Mouse (Mus musculus) frontal cortex, postnatal 36 days (tissue): Measurements from ENCODE around the gene Foxo1.
A peak's percentile ranks its signal among the peaks of the same experiment; 100 is the strongest.

ENCODE experiments used
- DNase-seq, 2 experiments: peaks; one replicate each; pipeline ENCODE4 v3.0.0; 2022; ENCODE audit warnings: low spot score in 2 of 2

The Foxo1 gene

DNA sequence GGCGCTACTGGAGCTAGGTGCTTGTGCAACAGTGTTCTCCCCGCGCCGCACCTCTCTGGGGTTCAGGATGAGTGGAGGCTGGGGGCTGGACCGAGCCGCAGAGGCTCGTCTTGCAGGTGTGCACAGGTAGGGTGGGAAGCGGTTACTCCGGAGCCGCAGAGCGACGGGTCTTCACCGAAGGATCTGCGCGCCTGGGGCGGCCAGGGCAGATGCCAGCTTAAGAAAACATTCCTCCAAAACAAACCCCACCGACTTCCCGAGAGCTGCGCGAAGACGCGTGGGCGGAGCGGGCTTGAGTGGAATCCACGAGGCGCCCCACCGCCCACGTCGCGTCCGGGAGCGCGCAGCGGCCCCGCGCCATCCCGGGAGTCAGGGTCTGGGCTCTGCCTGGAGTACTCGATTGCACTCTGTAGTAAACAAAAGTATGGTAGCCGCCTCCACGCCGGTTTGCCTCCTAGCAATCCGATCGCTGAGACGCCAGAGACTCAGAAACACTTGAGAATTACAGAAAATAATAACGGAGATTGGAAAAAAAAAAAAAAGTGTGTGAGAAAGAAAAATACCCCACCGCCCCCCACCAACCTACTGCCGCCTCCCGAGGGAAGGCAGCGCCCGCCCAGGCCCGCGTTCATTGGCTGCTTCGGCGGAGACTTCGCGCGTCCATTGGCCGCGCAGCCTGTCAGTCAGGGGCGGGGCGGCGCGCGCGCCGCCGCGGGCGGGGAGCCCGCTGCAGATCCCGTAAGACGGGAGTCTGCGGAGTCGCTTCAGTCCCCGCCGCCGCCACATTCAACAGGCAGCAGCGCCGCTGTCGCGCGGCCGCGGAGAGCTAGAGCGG is at the start of gene Foxo1:
TSS of gene Foxo1 (plus strand) at position 685 of the 835 bp plus-strand sequence.
- DNase-seq, result peak; percentile 76

- DNase-seq, result no peak
Measured at GRCm38 (mm10) chr3:52218864-52219263, 49.3 kb upstream of the Foxo1 start.

- no peak for DNase-seq
Measured at GRCm38 (mm10) chr3:52221082-52221481, 47.1 kb upstream of the Foxo1 start.

DNA sequence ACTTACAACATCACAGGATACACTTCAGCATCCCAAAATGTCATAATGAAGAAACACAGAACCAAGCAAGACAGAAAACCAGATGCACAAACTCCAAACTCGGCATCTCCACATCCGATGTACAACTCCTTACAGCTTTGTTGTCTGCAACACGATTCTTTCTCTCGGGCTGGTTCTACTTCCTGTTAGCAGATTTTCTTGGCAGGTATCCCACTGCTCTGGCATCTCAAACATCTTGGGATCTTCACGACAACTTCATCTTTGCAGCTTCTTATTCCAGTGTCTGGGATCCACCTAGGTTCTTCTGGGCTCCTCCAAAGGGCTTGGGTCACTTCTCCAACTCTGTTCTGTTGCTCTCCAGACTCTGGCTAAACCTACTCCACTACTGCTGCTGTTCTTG is 46.2 kb upstream of the Foxo1 start:
- DNase-seq, result no peak

GRCm38 (mm10) chr3:52236488-52236887 is 31.6 kb upstream of the Foxo1 start:
- DNase-seq, result no peak

DNA sequence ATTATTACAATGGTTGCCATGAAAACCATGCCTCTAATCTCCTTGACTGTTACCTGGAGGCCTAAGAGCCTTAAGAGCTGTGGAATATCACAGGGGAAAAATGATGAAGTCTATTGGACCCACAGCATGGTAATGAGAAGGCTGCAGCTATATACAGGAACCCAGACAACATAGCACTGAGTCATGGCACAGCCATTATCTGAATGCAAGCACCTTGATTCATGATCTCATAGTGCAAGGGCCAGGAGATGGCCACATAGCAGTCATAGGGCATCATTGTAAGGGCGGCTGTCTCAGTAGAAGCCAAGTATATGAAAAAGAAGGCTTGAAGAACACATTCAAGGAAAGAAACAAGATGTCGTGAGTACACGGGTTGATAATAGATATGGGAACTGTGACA is 31.0 kb upstream of the Foxo1 start:
- DNase-seq, result no peak

DNA sequence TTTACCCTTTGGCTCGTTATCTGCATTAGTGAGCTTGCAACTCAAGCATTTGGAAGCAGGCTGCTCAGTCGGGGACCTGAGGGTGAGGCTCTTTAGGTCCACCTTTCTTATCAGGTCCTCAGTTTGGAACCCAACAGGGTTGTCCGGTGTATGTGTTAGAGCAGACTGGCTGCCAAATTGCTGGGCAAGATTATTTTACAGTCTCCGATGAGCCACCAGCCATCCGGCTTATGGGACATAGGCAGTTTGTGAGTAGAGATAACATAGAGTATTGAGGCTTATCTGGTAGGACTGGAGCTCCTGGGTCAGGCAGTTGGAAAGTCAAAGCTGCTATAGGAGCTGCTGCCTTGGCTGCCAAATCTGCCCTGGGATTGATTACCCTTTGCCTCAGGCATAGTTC is 27.1 kb upstream of the Foxo1 start:
- DNase-seq, result no peak

DNA sequence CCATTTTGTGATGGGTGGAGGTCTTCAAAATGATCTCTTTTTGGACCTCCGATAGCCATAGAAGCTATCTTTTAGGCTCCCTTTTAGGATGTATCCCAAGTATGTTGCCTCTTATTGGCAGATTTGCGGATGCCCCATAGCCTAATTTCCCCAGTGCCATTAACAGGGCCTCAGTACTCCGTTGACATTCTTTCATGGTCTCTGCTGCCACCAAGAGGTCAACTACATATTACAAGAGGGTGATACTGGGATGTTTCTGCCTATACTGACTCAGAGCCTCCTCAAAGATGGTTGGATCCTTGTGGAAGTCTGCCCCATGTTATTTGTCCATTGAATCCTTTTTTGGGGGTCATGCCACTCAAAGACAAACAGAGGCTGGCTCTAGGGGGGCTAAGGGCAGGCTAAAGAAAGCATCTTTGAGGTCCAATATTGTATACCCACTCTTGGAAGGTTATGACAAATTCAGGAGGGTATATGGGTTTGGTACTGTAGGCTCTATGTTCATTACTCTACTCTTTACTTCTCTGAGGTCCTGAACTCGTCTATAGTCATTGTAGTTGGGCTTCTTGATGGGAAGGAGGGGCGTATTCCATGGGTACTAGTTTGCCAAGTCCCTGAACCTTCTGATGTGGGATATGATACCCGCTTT is 25.6 kb upstream of the Foxo1 start:
- peak; percentile 77 to 88 for DNase-seq

DNA sequence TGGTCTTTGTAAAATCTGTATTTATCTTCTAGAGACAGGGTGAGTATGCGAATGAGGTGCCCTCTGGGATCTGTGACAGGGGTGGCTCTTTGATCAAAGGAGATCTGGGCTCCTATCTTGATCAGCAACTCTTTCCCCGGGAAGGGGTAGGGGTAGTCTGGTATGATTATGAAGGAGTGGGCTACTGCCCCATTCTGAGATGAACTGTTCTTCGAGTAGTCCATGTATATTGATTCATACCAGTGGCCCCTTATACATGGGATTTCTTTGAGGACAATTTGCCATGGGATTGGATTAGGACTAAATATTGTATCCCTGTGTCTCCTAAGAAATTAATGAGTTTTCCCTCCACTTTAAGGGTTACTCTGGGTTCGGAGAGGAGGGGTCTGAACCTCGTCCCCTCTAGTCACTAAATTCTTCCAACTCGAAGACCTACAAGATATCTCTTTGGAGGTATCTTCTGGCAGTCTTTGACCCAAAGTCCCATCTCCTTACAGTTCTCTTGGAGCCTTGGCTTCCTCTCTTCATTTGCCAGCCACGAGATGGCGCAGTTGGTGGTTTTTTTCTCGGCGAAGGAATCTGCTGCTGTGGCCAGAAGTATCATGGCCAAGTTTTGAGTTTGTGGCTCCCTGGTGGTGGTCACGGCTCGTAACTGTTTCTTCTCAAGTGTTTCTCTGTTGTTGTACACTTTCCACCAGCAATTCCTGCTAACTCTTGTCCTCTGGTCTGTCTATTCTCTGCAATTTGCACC is 24.7 kb upstream of the Foxo1 start:
- DNase-seq, result no peak

GRCm38 (mm10) chr3:52245996-52246830 is 21.9 kb upstream of the Foxo1 start:
- no peak for DNase-seq

DNA sequence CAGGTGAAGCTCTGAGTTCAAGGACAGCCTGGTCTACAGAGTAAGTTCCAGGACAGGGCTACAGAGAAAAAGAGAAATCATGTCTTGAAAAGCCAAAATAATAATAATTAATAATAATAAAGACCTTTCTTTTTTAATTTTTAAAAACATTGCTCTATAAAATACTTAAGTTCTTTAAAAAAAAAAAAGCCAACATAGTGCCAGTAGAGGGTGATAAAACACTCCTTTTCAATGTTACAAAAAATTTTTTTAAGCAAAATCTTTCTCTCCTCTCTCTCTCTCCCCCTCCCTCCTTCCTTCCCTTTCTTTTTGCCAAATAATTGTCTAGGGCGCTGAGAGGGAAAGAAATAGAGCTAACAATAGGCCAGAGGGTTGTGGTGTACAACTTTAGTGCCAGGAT is 17.0 kb upstream of the Foxo1 start:
- DNase-seq, result no peak

DNA sequence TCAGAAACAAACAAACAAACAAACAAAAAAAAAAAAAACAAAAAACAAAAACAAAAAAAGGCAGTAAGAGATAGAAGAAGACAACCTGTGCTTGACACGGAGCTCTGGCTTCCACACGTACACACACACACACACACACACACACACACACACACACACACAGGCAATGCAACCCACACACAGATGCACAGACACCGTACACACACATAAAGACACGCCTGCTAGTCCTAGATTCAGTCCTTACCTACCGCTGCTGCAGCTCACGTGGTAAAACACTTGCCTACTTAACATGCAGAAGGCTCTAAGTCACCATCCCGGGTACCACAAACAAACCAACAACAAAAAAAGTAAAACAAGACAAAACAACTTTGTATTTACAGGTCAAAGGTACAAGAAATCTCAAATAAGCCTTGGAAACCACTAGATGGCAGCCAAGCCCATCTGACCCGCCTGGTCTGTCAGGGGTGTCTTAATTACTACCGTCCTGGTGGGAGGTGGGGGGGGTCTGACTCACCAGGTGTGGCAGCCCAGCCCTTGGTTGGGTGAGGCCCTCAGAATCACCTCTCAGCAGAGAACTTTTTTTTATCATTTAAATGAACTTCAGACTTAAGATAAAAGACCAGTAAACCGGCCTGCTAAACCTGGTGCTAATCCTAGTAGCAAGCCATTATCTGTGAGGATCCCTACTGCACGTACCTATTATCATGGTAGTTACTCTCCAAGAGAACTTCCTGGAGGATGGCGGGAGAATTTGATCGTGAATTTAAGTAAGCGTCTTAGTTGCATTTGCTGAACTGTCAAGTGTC is 14.3 kb upstream of the Foxo1 start:
- DNase-seq, result peak in 1 of 2 experiments; percentile 16

DNA sequence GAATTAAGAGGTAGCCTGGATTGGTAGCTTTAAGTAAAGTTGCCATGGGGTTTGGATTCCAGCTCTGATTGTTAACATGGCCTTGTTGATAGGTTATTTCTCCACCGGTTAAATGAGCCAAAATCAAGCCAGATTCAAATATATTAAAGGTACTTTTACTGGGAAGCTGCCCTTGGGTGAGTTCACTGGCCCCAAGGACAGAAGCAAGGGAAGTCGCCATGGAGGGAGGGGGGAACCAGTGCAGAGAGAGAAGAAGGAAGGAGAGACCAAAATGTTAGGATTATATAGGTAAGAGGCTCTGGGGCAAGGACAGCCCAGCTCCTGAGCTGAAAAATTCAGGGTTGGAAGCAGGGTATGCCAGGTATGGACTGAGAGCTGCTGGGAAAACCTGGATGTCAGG is 13.6 kb upstream of the Foxo1 start:
- no peak for DNase-seq

DNA sequence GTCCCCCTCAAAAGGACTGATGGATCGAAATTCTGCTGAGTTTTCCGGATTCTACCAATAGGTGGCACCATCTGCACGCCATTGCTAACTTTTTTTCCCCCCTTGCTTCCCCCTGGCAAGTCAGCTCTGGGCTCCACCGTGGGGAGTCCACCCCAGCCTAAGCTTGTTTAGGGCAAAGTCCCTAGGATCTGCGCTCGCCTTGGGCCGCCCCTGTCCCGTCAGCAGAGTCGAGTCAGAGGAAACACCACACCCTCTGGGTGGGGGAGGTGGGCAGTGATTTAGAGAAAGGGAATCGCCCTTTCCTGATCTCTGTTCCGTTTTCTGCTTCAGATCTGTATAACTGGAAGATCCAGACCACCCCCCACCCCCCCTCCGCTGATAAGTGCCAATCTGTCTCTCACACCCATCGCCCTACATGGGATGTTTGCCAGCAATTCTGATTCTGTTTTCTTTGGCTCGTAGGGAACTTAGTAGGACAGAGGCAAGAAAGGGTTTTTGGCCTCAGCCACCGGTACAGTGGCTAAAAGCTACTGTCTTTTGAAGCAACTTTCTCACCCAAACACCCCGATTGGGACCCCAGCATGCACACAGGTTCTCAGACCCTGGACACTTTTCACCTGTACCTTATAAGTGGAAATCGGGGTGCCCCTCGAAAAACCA is 10.2 kb upstream of the Foxo1 start:
- DNase-seq, result peak; percentile 27 to 43

GRCm38 (mm10) chr3:52258532-52258931 is 9.6 kb upstream of the Foxo1 start:
- no peak for DNase-seq

GRCm38 (mm10) chr3:52262431-52263161 is 5.5 kb upstream of the Foxo1 start:
- DNase-seq, result peak; percentile 74 to 85

GRCm38 (mm10) chr3:52264354-52264753 is 3.8 kb upstream of the Foxo1 start:
- no peak for DNase-seq

- no peak for DNase-seq
Measured at GRCm38 (mm10) chr3:52266606-52267160, 1.5 kb upstream of the Foxo1 start.

GRCm38 (mm10) chr3:52267293-52267651 is 864 bp upstream of the Foxo1 start:
- DNase-seq, result no peak

GRCm38 (mm10) chr3:52268487-52268736 is 276 bp downstream of the Foxo1 start:
- no peak for DNase-seq
